Mouse (Mus musculus) lung, adult 18-20 months (tissue): ENCODE results near the gene Olfr490.

ENCODE experiments used
- DNase-seq, 2 experiments: peaks; one replicate each; pipeline ENCODE4 v3.0.0; 2022; ENCODE audit warnings: mixed read lengths in 2 of 2

Gene Olfr490

DNA sequence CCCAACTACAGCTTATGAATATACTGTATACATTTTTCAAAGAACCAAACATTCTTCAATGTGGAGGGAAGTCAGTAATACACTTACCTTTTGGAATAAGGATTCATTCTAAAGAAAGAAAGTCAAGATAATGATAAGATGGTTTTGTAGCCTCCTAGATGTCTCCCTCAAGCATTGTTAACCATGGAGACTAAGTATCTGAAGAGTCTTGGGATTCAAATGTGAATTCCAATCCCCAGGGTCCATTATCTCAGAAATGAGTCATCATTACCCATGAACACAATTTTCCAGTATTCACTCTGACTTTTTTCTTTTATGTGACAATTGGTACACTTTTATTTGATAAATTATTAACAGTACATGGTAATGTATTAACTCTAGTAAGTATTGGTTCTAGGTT lies at the start of gene Olfr490:
Gene Olfr490, minus strand, starts transcription at position 101 of the 400 bp plus-strand sequence.
- DNase-seq = no peak

GRCm38 (mm10) chr7:108323574-108323973 lies 34.8 kb upstream of the Olfr490 start, which contains the start of gene Olfr492:
Gene Olfr492 (minus strand): TSS chr7:108323674.
- no peak for DNase-seq

GRCm38 (mm10) chr7:108313151-108313550 lies 24.4 kb upstream of the Olfr490 start, which contains the start of gene Olfr491:
Gene Olfr491 (plus strand): TSS chr7:108313451.
- no peak for DNase-seq

DNA sequence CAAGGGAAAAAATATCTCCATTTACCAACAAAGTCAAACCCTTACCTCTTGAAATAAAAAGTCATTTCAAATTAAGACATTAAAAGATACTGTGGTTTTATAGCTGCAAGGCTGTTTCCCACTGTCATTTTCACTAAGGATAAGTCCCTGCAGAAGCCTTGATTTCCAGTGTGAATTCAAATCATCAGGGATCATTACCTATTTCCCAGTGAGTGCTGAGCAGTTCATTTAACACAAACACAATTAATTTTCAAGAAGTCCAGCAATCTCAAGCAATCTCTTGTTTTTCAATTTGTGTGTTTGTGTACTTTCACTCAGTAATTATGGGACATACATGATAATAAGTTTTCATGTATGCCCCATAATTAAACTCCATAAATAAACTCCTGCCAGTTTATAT lies 30.5 kb downstream of the Olfr490 start, which contains the start of gene Olfr488:
Gene Olfr488, minus strand, starts transcription at position 101 of the 400 bp plus-strand sequence.
- DNase-seq = no peak
